Mouse (Mus musculus) erythroid progenitor cell, adult 5-6 weeks (primary cell): Measurements from ENCODE around the gene Lgals2. TPM values are rescaled to one million over a fixed set of nuclear protein-coding genes. Genes with fewer than 3 reads are reported as not detected.
"Not testable (repeated sequence)": the region's sequence is repeated elsewhere in the genome, so short reads cannot be mapped to it uniquely, and the experiment has no call there.

Source experiments
- ATAC-seq: replicated peaks from 2 replicates; pipeline ENCODE4 v1.8.0; 2016; ENCODE audit warnings: moderate number of reproducible peaks, mild to moderate bottlenecking, moderate TSS enrichment, inconsistent platforms; ENCODE audit not compliant: poor library complexity, low FRiP score, severe bottlenecking
- total RNA-seq, 2 experiments: library from RNA; stranded (forward) in 1 of 2; stranded (reverse) in 1 of 2; fragments of 150-400 nt in 1 of 2; fragments of 186-747, 209-891 nt in 1 of 2; gene quantifications; 2 replicates each; pipeline versions ENCODE4 v1.2.3 to v1.2.4; 2015 to 2017; ENCODE audit warnings: low replicate concordance in 2 of 2

The Lgals2 gene
- not detected in 2 replicates for total RNA-seq (2015; ENCODE audit: low replicate concordance)
- not detected in 2 replicates for total RNA-seq (2017; ENCODE audit: low replicate concordance)

DNA sequence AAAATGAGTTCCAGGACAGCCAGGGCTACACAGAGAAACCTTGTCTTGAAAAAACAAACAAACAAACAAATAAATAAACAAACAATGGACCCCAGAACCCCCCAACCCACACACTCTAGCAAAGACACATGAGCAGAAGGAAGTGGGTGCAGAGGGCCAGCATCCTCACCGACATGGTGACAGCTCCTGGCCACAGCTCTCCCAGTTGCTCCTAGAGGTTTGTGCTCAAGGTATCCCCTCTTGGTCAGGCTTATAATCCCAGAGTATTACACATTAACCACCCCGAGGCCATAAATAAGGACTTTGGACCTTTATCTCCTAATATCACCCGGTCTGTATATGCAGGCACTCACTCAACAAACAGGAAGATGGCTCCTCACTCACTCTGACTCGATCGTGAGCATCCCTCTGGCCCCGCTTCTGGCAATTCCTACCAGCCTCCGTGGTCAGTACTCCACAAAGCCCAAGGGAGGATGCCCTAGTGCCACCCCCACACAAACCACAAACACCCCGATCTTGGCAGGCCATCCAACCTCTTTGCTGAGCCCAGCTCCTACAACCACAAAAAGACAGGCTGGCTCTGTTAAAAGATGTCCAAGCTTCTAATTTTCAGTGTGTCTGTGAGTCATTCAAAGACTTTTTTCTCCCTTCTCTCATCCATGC lies at the start of gene Lgals2:
Lgals2 (minus strand) TSS at position 227 of the 663 bp plus-strand sequence.
- ATAC-seq: no peak

DNA sequence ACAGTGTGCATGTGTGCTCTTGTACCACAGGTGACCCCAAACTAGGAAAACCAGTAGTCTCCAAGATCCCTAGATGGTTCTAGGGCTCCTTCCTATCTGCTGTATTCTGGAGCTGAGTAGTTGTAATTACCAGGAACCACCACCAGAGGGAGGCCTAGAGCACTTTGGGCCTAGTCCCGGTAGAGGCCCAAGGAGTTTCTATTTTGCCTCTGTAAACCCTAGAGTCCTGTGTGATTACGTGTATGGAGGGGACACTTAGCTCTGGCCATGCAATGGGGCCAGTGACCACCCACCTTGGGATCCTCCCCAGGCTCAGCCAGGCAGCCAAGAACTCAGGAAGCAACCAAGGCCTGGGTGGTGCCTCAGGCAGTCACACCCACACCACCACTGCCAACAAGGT lies 47.9 kb upstream of the Lgals2 start:
- ATAC-seq: peak; percentile 62

DNA sequence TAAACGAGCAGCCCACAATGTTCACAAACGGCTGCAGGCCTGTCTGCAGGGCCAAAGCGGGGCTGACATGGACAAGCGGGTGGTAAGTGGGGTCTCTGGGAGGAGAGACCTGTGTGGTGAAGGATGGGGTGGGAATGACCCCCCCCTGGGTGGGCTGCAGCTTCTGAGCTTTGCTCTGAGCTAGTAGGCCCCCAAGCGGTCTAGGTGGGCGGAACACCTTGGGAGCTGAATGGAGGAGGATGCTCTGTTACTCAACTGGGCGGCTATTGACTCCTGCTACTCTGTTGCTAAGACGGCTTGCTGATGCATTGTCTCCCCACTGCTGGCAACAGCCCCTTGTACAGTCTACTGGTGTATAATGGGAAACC lies 46.1 kb upstream of the Lgals2 start:
- no peak for ATAC-seq

DNA sequence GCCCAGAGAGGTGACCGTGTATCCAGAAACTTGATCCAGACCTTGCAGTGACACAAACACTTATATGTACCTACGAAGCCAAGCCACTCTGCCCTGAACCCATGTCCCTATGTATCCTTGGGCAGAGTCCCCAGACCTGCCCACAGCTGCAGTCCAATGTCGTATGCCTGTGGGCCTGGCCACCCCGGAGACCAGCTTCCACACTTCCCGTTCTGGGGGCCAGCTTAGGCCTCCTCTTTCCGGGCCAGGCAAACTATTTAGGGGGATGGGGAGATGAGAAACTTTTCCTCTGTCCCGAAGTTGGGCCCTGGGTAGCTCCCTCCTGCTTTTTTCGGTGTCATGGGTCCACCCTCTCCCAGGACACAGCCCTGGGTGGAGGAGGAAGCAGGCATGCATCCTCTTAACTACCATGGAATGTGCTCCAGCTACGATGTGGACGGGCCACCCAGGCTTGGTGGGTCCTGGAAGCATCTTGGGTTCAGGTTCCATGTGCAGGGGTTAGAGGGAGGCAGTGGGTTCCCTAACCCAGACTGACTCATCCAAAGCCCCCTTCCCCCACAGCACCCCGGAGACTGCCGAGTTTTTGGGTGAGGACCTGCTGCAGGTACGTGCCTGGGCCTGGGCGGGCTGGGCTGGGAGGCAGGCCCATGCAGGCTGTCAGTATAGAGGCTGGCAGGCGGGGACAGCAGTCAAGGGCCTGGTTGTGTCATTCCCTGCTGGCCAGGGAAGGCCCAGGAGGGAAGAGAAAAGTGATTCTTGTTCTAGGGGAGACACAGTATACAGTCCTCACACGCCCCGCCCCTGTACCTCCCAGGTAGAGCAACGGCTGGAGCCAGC lies 45.5 kb upstream of the Lgals2 start:
- no peak for ATAC-seq

DNA sequence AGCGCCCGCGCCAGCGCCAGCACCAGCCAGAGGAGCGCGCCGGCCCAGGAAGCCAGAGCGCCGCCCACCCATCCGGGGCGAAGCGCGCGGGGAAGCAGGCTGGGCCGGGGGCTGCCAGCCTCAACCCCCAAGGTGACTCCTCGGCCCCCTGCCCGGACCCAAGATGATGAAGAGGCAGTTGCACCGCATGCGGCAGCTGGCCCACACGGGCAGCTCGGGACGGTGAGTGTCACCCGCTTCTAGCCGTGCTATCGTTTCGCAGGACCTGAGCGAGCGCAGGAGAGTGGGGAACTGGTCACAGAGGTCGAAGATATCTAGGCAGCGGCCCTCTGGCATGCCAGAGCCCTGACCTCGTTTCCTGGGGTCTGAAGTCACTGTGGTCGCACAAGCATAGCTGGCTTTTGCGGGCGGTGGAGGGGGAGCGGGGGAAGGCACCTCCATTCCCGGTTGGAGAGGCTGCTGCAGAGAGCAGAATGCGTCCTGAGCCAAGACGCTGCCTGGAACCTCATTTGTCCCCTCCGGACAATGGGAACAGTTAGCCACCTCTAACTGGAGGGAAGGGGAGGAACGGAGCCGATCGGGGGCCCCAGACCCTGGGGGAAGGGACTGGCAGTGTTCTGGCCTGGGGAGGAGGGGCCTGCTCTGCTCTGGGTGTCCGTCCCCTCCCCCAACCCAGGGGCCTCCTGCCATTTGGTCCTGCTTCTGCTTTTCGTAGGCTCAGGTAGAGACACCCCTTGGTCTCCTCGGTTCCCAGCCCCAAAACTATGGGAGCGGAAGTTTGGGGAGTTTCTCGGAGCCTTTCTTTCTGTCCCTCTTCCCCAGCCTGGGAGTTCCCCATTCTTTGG lies 44.6 kb upstream of the Lgals2 start, which contains the start of gene Sh3bp1:
Sh3bp1 (plus strand) TSS at position 29 of the 845 bp plus-strand sequence.
- peak; percentile 41; the same call in 1 of the 2 replicates for ATAC-seq

DNA sequence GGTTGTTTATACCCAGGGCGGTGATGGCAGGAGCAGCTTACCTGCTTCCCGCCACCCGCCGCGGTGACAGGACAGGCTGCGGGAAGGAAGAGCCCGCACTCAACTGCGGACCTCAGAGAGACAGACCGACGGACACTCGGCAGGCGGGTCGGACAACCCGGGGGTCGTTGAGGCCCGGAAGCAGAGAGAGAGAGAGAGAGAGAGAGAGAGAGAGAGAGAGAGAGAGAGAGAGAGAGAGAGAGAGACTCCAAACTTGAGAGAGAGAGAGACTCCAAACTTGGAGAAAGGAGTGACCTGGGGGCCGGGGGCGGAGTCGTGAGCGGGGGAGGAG lies 44.0 kb upstream of the Lgals2 start, which contains the start of gene Gm49510:
Gm49510 (plus strand) TSS at position 259 of the 331 bp plus-strand sequence.
- ATAC-seq: peak; percentile 15; the same call in 1 of the 2 replicates

DNA sequence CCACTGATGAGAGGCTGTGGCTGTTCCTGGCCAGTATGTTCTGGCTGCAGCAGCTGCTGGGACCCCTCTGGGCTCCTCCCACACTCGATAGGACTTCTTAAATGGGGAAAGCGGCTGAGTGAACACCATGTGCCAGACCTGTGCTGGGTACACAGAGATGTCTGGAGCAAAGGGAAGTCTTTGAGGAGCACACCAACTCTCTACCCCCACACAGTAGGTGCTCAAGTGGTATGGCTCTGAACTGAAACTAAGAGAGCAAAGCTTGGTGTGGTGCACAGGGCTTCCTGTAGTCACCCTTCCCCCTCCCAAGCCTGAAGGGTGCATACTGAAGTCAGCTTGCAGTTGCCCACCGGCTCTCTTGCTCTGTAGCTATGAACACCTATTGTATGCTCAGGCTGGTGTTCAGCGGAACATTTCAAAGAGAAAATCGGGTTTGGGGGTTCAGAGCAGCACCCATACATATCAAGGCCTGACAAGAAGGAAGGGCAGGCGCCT lies 43.2 kb upstream of the Lgals2 start:
- no peak for ATAC-seq

DNA sequence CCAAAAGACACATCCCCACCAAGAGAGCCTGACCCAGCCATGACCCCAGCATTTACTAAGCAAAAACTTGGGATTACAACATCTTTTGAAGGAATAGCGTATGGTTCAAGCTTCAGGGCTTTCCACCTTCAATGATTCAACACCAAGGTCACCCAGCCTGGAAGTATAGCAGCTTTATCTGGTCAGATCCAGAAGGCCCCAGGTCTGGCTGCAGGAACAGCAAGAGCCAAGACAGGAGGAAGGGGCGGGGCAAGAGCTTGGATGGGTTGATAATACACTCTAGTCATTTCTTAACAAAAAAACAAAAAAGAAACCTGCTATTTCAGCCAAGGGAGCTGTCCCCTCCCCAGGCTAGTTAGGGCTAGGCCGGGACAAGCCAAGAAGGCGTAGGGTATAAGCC lies 42.2 kb upstream of the Lgals2 start:
- ATAC-seq: 0 out of 2 replicates have a peak, but pooled peaks have one; percentile 37

DNA sequence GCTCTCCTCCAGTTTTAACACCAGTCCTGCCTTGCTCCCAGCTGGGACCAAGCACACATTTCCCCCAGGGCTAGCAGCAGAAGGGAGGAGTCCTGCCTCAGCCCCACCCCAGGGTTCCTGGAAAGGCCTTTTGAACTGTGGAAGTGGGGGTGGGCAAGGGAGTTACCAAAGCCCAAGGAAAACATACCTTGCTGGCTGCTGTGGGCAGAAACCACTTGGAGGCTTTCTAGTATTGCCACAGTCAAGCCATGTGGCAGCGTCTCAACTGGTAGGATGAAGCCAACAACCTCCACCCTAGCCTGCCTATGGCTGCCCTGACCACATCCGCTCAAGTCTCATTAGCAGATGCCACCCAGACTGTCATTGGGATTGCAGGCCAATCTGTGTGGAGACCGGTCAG lies 40.8 kb upstream of the Lgals2 start:
- ATAC-seq: no peak

DNA sequence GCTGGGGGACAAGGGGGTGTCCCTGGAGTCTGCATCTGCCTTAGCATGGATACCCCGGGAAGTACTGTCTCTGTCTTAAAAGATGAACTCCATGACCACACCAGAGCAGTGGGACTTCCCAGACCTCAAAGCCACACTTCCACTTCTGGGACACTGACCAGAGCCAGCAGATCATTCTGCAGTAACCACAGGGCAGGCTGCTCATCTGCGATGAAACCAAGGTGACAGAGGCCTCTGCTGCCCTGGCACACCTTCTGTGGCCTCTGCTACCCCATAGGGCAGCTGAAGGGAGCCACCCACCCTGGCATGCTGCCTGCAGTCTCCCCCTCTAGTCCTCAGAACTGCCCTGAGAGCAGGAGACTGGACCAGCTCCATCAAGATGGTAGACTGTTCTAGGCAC lies 40.4 kb upstream of the Lgals2 start:
- ATAC-seq: no peak

DNA sequence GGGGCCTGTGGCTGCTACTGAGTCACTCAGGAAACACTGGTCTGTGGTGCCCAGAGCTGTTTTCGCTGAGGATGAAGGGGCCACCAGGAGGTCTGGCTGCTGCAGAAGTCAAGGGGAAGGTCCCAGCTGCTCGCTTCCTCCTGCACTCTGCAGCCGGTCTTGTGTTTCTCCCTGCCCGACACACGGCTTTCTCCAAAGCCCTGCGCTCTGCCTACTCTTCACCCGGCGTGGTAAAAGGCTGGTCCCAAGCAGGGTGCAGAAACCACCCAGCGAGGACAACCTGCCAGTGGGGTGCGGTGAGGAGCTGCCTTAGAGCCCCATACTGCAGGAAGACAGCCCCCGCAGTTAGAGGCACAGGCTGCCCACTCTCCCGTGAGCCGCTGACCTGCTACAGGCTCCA lies 39.4 kb upstream of the Lgals2 start:
- no peak for ATAC-seq

DNA sequence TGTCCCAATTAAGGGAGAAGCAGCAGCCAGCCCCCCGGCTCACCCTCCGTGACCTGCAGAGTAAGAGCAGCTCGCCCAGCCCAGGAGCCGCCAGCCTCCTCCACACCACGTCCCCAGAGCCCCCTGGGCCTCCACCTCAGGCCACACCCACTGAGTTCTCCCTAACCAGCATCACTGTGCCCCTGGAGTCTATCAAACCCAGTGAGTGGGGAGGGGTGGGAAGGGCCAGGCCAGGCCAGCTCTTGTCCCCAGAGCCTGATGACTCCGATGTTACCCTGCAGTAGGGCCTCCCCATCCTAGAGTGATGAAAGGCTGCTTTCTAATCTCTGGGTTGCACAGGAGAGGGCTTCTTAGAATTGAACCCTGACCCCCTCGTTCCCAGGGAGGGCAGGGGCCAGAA lies 37.1 kb upstream of the Lgals2 start:
- ATAC-seq: no peak

DNA sequence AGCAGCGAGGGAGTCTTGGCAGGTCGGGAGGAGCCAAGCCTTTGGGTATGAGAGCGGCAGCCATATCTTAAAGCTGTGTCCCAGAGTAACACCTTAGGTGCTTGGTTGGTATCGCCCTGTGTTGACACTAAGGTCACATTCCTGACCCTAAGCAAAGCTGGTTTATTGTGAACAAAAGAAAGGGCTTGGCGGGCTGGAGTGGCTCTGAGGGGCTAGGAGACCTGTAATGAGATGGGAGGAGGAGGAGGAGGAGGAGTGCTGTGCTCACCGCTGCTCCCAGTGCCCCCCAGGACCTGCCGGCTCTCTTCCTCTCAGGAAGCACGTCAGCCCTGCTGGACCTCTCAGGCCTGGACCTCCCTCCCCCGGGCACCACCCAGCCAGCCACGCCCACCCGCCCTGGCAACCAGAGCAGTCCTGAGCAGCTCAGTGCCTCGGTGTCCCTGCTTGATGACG lies 34.1 kb upstream of the Lgals2 start:
- ATAC-seq: no peak; the same call in 1 of the 2 replicates

DNA sequence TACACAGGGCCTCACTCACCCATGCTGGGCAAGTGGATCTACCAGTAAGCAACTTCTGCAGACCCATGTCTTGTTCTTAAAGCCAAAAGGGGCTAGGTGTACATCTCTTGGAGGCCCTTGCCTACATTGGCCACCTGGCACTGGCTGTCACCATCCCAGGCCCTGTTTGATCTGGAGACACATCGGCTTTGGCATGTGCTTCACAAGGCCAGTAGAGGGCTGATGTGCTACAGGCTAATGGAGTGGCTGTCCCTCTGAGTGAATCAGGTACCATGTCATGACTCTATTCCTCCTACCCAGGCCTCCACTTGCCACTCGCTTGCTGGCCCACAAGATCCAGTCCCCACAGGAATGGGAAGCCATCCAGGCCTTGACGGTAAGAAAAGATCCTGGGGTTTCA lies 26.5 kb upstream of the Lgals2 start:
- no peak for ATAC-seq

DNA sequence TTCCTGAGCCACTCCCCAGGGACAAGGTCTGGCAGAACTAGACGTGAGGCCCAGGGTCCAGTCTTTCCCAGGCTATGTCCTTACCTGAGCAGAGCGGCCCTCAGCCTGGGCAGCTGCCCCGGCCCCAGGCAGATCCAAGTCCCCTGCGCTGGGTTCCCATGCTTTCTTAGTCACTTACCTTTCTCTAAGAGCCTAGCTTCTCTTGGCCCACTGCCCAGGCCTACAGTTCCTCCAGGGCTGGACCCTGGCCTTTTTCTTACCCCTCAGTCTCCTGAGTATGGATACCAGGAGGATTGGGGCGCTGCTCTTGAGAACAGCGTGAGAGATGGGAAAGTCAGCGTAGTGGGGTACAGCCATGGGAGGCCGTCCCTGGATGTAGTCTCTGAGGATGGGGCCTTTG lies 25.1 kb upstream of the Lgals2 start:
- ATAC-seq: no peak

DNA sequence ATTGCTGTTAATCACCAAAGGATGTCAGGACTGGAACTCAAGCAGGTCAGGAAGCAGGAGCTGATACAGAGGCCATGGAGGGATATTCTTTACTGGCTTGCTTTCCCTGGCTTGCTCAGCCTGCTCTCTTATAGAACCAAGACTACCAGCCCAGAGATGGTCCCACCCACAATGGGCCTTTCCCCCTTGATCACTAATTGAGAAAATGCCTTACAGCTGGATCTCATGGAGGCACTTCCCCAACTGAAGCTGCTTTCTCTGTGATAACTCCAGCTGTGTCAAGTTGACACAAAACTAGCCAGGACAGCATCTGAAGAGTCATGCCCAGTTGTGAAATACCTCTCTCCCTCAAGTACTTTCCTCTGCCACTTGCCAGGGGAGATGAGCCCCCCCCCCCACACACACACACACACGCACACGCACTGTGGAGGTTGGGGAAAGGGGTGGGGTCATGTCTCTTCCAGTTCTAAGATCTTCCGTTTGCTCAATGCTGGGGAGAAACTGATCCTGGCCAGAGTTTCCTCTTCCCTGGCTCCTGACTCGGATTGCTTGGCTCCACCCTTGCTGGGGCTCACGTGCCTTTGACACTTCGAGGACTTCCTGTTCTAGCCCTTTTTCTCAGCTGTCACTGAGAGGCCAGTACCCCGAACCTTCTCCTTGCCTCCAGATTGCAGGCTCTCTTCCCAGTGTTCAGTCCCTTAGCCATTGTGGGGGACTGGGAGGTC lies 23.6 kb upstream of the Lgals2 start:
- not testable (repeated sequence) for ATAC-seq

DNA sequence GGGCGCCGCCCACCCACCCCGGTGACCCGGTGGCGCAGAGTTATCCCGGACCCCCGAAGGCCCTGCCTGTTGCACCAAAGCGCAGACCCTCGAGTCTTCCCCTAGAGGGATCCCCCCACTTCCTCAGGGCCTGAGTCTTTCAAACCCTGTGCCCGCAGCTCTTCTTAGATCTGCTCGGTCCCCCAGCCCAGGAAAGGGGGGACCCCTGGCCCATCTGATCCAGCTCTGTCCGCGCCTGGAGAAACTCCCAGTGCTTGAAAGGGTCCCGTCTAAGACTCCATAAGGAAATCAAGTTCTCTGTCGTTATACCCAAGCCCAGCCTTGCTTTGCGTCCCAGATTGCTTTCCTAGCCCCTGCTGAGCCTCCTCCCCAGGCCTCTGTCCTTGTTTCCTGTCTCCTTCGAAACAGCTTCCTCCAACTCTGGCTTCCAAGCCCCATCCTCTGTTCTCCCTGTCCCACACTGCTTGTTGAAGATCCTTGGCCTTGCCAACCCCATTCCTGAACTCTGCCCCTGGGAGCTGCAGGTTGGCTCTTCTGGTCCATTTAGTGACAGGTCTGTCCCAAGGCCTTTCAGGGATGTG lies 22.6 kb upstream of the Lgals2 start:
- no peak for ATAC-seq

DNA sequence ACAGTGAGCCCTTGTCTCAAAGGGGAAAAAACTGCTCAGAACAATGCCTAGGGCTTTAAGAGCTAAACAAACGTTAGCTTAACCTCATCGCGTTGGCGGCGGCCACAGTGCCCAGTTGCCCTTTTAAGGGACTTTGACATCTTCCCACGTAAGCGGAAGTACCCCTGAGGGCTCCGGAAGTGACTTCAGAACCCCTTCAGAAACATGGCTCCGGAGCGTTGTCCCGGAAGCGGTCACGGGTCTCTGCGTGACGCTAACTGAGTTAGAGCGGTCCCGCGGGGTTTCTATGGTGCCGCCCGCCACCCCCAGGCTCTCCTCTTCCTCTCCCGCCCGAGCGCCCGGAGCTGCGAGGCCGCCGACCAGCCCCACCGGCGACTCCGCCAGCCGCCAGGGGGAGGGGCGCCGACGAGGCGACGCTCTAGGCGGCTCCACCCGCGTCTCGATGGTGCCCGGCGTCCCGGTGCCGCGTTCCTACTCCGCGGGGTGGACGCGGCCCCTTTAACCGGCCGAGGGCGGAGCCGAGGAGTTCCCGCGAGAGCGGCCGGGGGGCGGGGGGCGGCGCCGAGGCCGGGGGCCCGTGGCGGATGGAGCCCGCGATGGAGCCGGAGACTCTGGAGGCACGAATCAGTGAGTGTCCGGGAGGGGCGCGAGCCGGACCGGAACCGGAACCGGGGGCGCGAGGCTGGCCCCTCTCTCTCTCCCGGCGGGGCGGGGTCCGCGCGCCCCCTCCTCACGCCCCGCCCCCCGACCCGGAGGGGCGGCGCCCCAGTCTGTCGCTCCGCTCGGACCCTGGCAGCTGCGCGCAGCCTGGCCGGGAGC lies 21.9 kb upstream of the Lgals2 start, which contains the start of gene Gga1:
Gga1 (plus strand) TSS at position 200 of the 819 bp plus-strand sequence.
- peak; percentile 74 for ATAC-seq
